Mouse (Mus musculus): ENCODE results near the gene Tmem267.
"Not testable (repeated sequence)": the region's sequence is repeated elsewhere in the genome, so short reads cannot be mapped to it uniquely, and the experiment has no call there.

Gene Tmem267

GRCm38 (mm10) chr13:119487880-119488580 lies at the start of gene Tmem267, which contains the start of gene 3110070M22Rik:
Gene Tmem267 (plus strand): TSS chr13:119488039.
Gene 3110070M22Rik (minus strand): TSS chr13:119488383.
- DNase-seq: peak; percentile 85

- DNase-seq: no peak
These were observed 45.6 kb upstream of the Tmem267 start for GRCm38 (mm10) chr13:119442244-119442643.

GRCm38 (mm10) chr13:119453563-119453962 lies 34.3 kb upstream of the Tmem267 start:
- no peak for DNase-seq

DNA sequence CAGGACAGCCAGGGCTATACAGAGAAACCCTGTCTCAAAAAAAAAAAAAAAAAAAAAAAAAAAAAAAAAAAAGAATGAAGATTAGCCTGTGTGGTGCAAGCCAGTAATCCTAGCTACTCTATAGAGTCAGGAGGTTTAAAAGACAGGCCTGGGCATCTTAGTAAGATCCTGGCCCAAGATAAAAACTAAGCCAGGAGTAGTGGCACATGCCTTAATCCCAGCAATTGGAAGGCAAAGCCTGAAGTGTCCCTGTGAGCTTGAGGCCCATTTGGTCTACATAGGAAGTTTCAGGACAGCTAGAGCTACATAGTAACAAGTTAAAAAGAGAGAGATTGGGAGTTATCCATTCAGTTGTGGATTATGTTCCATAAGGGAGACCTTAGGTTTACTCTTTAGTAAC lies 32.8 kb upstream of the Tmem267 start:
- no peak for DNase-seq

GRCm38 (mm10) chr13:119456342-119456741 lies 31.5 kb upstream of the Tmem267 start:
- DNase-seq: no peak

- peak; percentile 13 for DNase-seq
These were observed 25.8 kb upstream of the Tmem267 start for GRCm38 (mm10) chr13:119461900-119462595.

- peak; percentile 89 for DNase-seq
These were observed 25.0 kb upstream of the Tmem267 start, which contains the start of gene 4833420G17Rik for GRCm38 (mm10) chr13:119462596-119463560. Gene 4833420G17Rik (plus strand): TSS chr13:119462768.

GRCm38 (mm10) chr13:119476631-119477030 lies 11.2 kb upstream of the Tmem267 start:
- DNase-seq: no peak

GRCm38 (mm10) chr13:119477789-119478188 lies 10.1 kb upstream of the Tmem267 start:
- no peak for DNase-seq

GRCm38 (mm10) chr13:119487354-119487753 lies 485 bp upstream of the Tmem267 start:
- DNase-seq: no peak

DNA sequence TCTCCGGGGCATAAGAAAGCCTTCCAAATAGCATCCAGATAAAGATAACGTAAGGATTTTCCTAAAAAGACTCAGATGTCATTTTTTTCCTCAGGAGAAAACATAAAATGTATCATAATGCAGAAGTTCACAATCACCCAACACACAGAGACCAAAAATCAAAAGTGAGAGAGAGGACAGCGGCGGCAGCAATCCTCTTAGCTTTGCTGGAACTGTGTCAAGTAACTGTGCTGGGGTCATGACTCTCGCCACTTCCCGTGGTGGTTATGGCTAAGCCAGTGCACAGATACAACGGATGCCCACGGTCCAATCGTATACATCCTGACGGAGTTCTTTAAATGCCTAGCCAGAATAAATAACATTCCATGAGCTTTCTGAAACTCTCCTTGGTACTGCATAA lies 4.2 kb downstream of the Tmem267 start:
- DNase-seq: not testable (repeated sequence)

DNA sequence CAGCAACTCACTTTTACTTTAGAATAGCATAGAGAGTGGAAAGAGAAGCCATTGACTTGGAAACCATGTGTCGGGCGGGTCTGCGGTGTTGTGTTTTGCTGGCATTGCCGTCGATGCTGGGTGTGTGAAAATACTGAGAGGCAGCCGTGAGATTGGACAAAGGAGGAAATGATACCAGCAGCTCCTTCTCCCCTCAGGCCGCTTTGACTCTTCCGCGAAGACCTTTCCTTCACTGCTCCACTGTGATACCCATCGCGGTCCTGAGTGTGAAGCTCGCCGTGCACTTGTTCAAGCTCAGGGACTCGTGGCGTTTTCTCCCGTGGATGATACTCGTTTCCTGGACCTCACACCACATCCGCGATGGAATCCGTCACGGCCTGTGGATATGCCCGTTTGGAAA lies 7.1 kb downstream of the Tmem267 start:
- not testable (repeated sequence) for DNase-seq

DNA sequence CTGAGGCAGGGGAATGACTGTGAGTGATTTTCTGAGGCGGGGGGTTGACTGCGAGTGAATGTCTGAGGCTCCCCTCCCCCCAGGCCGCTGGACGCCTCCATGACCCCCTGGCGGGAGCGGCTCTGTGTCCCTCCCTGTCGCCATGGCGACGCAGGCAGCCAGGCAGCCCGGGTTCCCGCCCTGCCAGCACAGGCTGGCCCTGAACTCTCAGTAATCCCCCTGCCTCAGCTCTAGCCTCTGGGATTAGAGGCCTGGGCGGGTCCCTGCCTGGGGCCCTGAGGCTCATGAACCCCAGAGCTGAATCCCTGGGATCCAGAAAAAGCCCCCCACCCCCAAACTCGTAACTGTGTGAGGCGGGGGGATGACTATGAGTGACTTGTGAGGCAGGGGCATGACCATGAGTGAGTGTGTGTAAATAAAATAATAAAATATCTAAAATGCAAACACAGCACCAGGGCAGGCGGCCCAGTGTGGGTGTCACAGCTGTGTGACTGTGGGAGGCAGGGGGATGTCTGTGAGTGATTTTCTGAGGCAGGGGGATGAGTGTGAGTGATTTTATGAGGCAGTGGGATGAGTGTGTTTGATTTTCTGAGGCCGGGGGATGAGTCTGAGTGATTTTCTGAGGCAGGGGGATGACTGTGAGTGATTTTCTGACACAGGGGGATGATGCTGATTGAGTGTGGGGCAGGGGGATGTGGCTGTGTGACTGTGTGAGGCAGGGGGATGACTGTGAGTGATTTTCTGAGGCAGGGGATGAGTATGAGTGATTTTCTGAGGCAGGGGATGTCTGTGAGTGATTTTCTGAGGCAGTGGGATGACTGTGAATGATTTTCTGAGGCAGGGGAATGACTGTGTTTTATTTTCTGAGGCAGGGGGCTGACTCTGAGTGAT lies 108.7 kb downstream of the Tmem267 start:
- DNase-seq: peak; percentile 45

- peak; percentile 28 for DNase-seq
These were observed 110.6 kb downstream of the Tmem267 start for GRCm38 (mm10) chr13:119598466-119598865.

DNA sequence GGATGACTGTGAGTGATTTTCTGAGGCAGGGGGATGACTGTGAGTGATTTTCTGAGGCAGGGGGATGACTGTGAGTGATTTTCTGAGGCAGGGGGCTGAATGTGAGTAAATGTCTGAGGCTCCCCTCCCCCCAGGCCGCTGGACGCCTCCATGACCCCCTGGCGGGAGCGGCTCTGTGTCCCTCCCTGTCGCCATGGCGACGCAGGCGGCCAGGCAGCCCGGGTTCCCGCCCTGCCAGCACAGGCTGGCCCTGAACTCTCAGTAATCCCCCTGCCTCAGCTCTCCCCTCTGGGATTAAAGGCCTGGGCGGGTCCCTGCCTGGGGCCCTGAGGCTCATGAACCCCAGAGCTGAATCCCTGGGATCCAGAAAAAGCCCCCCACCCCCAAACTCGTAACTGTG lies 111.2 kb downstream of the Tmem267 start:
- DNase-seq: peak; percentile 38

DNA sequence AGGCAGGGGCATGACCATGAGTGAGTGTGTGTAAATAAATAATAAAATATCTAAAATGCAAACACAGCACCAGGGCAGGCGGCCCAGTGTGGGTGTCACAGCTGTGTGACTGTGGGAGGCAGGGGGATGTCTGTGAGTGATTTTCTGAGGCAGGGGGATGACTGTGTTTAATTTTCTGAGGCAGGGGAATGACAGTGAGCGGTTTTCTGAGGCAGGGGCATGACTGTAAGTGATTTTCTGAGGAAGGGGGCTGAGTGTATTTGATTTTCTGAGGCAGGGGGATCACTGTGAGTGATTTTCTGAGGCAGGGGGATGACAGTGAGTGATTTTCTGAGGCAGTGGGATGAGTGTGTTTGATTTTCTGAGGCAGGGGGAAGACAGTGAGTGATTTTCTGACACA lies 111.7 kb downstream of the Tmem267 start:
- DNase-seq: not testable (repeated sequence)

DNA sequence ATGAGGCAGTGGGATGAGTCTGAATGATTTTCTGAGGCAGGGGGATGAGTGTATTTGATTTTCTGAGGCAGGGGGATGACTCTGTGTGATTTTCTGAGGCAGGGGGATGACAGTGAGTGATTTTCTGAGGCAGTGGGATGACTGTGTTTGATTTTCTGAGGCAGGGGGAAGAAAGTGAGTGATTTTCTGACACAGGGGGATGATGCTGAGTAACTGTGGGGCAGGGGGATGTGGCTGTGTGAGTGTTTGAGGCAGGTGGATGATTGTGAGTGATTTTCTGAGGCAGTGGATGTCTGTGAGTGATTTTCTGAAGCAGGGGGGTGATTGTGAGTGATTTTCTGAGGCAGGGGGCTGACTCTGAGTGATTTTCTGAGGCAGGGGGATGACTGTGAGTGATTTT lies 112.3 kb downstream of the Tmem267 start:
- peak; percentile 69 for DNase-seq

GRCm38 (mm10) chr13:119602688-119603331 lies 115.0 kb downstream of the Tmem267 start:
- DNase-seq: peak; percentile 68

- not testable (repeated sequence) for DNase-seq
These were observed 116.1 kb downstream of the Tmem267 start for GRCm38 (mm10) chr13:119603890-119604289.

DNA sequence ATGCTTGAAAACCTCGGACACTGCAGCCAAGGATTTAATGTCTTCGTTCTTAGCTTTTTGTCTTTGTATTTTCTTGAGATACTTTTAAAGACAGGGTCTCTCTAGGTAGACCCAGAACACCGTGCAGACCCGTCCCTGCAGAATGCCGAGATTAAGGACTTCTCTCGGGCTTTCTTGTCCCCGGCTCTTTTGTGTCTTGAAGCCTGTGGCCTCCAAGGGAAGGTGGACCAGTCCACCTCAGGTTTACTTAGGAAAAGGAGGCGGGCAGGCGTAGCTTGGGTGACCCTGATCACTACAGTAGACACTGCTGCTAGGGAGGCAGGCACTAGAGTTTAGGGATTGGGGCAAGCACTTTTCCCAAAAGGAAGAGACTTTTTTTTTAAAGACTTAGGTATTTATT lies 116.5 kb downstream of the Tmem267 start:
- DNase-seq: not testable (repeated sequence)

- no peak for DNase-seq
These were observed 131.0 kb downstream of the Tmem267 start for GRCm38 (mm10) chr13:119618841-119619240.
